Mouse (Mus musculus): Measurements from ENCODE around the gene Jmjd1c. TPM values are rescaled to one million over a fixed set of nuclear protein-coding genes. Genes with fewer than 3 reads are reported as not detected.
A peak's percentile ranks its signal among the peaks of the same experiment; 100 is the strongest.

The Jmjd1c gene
- total and polyA plus RNA-seq, 3 experiments, result 8.5 to 36.8 (median 34.5) TPM

DNA sequence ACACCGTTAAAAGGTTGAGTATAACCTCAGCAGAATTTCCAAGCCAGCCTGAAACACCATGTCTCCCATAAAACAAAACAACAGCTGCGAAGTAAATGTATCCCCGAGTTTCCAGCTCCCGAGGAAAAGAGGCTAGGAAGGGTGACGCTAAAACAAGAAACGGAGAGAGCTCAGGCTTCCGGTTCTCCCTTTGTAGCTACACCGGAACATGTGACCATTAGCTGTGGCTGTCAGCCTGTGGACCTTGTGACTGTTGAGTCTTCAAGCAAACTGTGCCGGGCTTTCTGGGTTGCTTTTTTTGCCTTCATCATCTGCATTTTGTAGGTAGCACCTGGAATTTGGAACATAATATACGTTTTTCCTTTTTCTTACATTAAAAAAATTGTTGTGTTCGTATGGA, 17.9 kb downstream of the Jmjd1c start:
- Histone ChIP-seq H3K36me3 (ENCODE audit: control insufficient read depth, insufficient read depth, low read length) (peaks cover 1% of the 10 kb centered on the region; the same call in 1 of the 2 replicates), H3K27ac (no peak overlapping the region; the same call in 1 of the 2 replicates), H3K79me2 (replicated peaks; ENCODE audit: control insufficient read depth, insufficient read depth, low read length) (peaks cover 9% of the 10 kb centered on the region), H3K27me3 (ENCODE audit: control insufficient read depth, insufficient read depth, low read length) (no peaks in the 10 kb centered on the region), H3K4me1 (ENCODE audit: control insufficient read depth, insufficient read depth, low read length) (peaks cover 20% of the 10 kb centered on the region), H3K9ac (ENCODE audit: low read depth, low read length) (no peak overlapping the region), H3K4me3 (no peak overlapping the region)
- DNase-seq, result no peak
- intact Hi-C loops (cut with DNase I), result loop anchor here (2.0 kb wide), 1 partner anchor 15 kb away; no protein-coding TSS in a partner anchor
- TF ChIP-seq CTCF (IDR thresholded peaks at IDR 0.05), result no peak
- TF ChIP-seq EP300 (IDR thresholded peaks at IDR 0.05; ENCODE audit: insufficient read depth, low read depth, low read length), result no peak
- no peak for TF ChIP-seq POLR2A (IDR thresholded peaks at IDR 0.05; ENCODE audit: insufficient read depth, low read depth, low read length)
- 63% methylated on average over 11 of the region's 11 CpGs for WGBS

DNA sequence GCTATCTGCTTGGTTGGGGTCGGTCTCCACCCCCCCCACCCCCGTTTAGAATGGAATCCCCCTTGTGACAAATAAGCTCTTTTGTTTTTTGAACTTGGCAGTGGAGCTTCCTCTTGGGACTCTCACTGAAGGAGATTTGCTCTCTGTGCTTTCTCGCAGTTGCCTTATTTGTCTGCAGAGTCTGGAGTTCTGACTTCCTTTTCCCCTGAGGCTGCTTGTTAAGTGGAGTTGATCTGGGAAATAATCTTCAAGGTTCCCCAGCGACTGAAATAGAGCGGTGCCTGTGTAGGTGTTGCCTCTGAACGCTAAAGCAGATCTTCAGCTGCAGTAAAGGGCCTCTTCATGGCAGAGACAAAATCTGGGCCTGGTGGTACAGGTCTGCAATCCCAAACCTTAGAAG, 19.2 kb downstream of the Jmjd1c start:
- intact Hi-C loops (cut with DNase I), result loop anchor here (1.0 to 2.0 kb wide), 2 partner anchors 16 to 44 kb away; no protein-coding TSS in a partner anchor
- no peaks in the 10 kb centered on the region for H3K27me3 ChIP-seq (ENCODE audit: control insufficient read depth, insufficient read depth, low read length)
- WGBS, result 8% methylated on average over 6 of the region's 6 CpGs

GRCm38 (mm10) chr10:67115666-67116091, 19.8 kb downstream of the Jmjd1c start:
- H3K27me3 ChIP-seq (ENCODE audit: control insufficient read depth, insufficient read depth, low read length), result no peaks in the 10 kb centered on the region
- peak overlapping the region; percentile 69 for H3K27ac ChIP-seq
- intact Hi-C loops (cut with DNase I), result loop anchor here (1.0 to 2.0 kb wide), 2 partner anchors 17 to 44 kb away; no protein-coding TSS in a partner anchor
- no peak for TF ChIP-seq CTCF (IDR thresholded peaks at IDR 0.05)
- H3K4me3 ChIP-seq, result no peak overlapping the region
- H3K4me1 ChIP-seq (ENCODE audit: control insufficient read depth, insufficient read depth, low read length), result peaks cover 28% of the 10 kb centered on the region
- peaks cover 13% of the 10 kb centered on the region for H3K36me3 ChIP-seq (ENCODE audit: control insufficient read depth, insufficient read depth, low read length)
- H3K79me2 ChIP-seq (replicated peaks; ENCODE audit: control insufficient read depth, insufficient read depth, low read length), result peaks cover 11% of the 10 kb centered on the region
- 11% methylated on average over 5 of the region's 5 CpGs for WGBS
- peak in 1 of 2 experiments; percentile 65 for DNase-seq
- no peak overlapping the region for H3K9ac ChIP-seq (ENCODE audit: low read depth, low read length)

More for the DNA sequence above, 19.2 kb downstream of the Jmjd1c start:
- H3K79me2 ChIP-seq (replicated peaks; ENCODE audit: control insufficient read depth, insufficient read depth, low read length), result peaks cover 11% of the 10 kb centered on the region
- H3K27ac ChIP-seq, result peak overlapping the region; percentile 69
- H3K36me3 ChIP-seq (ENCODE audit: control insufficient read depth, insufficient read depth, low read length), result peaks cover 11% of the 10 kb centered on the region
- peaks cover 25% of the 10 kb centered on the region for H3K4me1 ChIP-seq (ENCODE audit: control insufficient read depth, insufficient read depth, low read length)
- peak in 1 of 2 experiments; percentile 56 for DNase-seq
- no peak overlapping the region for H3K9ac ChIP-seq (ENCODE audit: low read depth, low read length)
- TF ChIP-seq POLR2A (IDR thresholded peaks at IDR 0.05; ENCODE audit: insufficient read depth, low read depth, low read length) (no peak), CTCF (IDR thresholded peaks at IDR 0.05) (no peak), EP300 (IDR thresholded peaks at IDR 0.05; ENCODE audit: insufficient read depth, low read depth, low read length) (0 out of 2 replicates have a peak, but pooled peaks have one; percentile 26)
- no peak overlapping the region for H3K4me3 ChIP-seq

- WGBS, result 36% methylated on average over 8 of the region's 8 CpGs
- peaks cover 13% of the 10 kb centered on the region for H3K36me3 ChIP-seq (ENCODE audit: control insufficient read depth, insufficient read depth, low read length)
Observed at GRCm38 (mm10) chr10:67116251-67116650, 20.3 kb downstream of the Jmjd1c start.

DNA sequence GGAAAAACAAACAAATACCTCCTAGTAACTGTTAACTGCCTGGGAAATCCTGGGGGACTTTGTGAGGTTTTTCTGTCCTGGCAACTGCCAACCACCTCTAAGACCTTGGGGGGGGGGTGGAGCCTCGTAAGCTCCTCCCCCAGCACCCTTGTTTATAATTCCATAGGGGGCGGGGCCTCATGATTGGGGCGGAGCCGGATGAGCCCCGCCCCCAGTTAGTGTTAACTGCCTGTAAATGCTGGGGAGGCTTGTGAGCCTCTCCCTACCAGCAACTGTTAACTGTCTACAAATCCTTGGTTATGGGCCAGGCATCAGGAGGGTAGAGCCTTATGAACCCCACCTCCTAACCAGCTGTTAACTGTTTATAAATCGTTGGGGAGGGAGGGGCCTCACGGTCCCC, 23.4 kb downstream of the Jmjd1c start:
- H3K27ac ChIP-seq, result no peak overlapping the region
- WGBS, result 41% methylated on average over 7 of the region's 7 CpGs
- no peaks in the 10 kb centered on the region for H3K27me3 ChIP-seq (ENCODE audit: control insufficient read depth, insufficient read depth, low read length)
- DNase-seq, result no peak
- H3K36me3 ChIP-seq (ENCODE audit: control insufficient read depth, insufficient read depth, low read length), result peaks cover 23% of the 10 kb centered on the region
- TF ChIP-seq POLR2A (IDR thresholded peaks at IDR 0.05; ENCODE audit: insufficient read depth, low read depth, low read length) (no peak), EP300 (IDR thresholded peaks at IDR 0.05; ENCODE audit: insufficient read depth, low read depth, low read length) (no peak), CTCF (IDR thresholded peaks at IDR 0.05) (no peak)
- no peak overlapping the region for H3K4me3 ChIP-seq
- intact Hi-C loops (cut with DNase I), result no loop called here
- peaks cover 10% of the 10 kb centered on the region for H3K79me2 ChIP-seq (replicated peaks; ENCODE audit: control insufficient read depth, insufficient read depth, low read length)
- no peak overlapping the region for H3K9ac ChIP-seq (ENCODE audit: low read depth, low read length)
- H3K4me1 ChIP-seq (ENCODE audit: control insufficient read depth, insufficient read depth, low read length), result peaks cover 25% of the 10 kb centered on the region

More at GRCm38 (mm10) chr10:67116251-67116650, 20.3 kb downstream of the Jmjd1c start:
- Histone ChIP-seq H3K79me2 (replicated peaks; ENCODE audit: control insufficient read depth, insufficient read depth, low read length) (peaks cover 7% of the 10 kb centered on the region), H3K4me1 (ENCODE audit: control insufficient read depth, insufficient read depth, low read length) (peaks cover 25% of the 10 kb centered on the region), H3K27me3 (ENCODE audit: control insufficient read depth, insufficient read depth, low read length) (no peaks in the 10 kb centered on the region), H3K9ac (ENCODE audit: low read depth, low read length) (no peak overlapping the region), H3K27ac (peak overlapping the region; percentile 21), H3K4me3 (no peak overlapping the region)
- DNase-seq, result peak in 1 of 2 experiments; percentile 45
- no peak for TF ChIP-seq CTCF (IDR thresholded peaks at IDR 0.05)
- TF ChIP-seq EP300 (IDR thresholded peaks at IDR 0.05; ENCODE audit: insufficient read depth, low read depth, low read length), result no peak
- no peak for TF ChIP-seq POLR2A (IDR thresholded peaks at IDR 0.05; ENCODE audit: insufficient read depth, low read depth, low read length)
- intact Hi-C loops (cut with DNase I), result no loop called here

DNA sequence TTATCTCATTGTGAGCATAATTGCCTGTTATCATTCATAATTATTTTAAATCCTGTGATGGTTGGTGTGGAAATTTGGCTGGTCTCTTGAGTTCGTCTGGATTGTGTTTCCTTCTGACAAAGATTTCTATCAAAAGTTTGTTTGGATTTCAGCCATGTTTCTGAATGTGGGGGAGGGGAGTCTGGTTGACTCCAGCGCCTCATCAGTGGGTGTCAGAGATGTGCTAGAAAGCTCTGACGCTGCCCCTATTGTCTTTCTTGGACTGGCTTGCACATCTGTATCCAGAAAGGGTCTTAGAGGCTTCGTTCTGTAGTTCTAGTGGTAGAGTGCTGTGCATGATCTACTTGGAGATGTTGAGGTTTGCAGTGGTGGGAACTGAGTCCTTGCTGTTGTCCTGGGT, 24.3 kb downstream of the Jmjd1c start:
- intact Hi-C loops (cut with DNase I), result no loop called here
- peaks cover 23% of the 10 kb centered on the region for H3K36me3 ChIP-seq (ENCODE audit: control insufficient read depth, insufficient read depth, low read length)
- H3K4me3 ChIP-seq, result no peak overlapping the region
- no peak overlapping the region for H3K9ac ChIP-seq (ENCODE audit: low read depth, low read length)
- no peak for DNase-seq
- no peaks in the 10 kb centered on the region for H3K27me3 ChIP-seq (ENCODE audit: control insufficient read depth, insufficient read depth, low read length)
- 33% methylated on average over 4 of the region's 4 CpGs for WGBS
- peaks cover 26% of the 10 kb centered on the region for H3K4me1 ChIP-seq (ENCODE audit: control insufficient read depth, insufficient read depth, low read length)
- no peak overlapping the region for H3K27ac ChIP-seq
- peaks cover 10% of the 10 kb centered on the region for H3K79me2 ChIP-seq (replicated peaks; ENCODE audit: control insufficient read depth, insufficient read depth, low read length)
- no peak for TF ChIP-seq POLR2A (IDR thresholded peaks at IDR 0.05; ENCODE audit: insufficient read depth, low read depth, low read length)
- TF ChIP-seq CTCF (IDR thresholded peaks at IDR 0.05), result no peak
- no peak for TF ChIP-seq EP300 (IDR thresholded peaks at IDR 0.05; ENCODE audit: insufficient read depth, low read depth, low read length)

Measured in heart, adult 2 months (tissue).